Mouse (Mus musculus): ENCODE results near the gene Pde6d.

Pde6d gene

GRCm38 (mm10) chr1:86582451-86583096 lies at the start of gene Pde6d, which contains the start of gene Cops7b:
Pde6d (minus strand) TSS chr1:86582629.
Cops7b (plus strand) TSS chr1:86582904.
- TF ChIP-seq GATA4 (IDR thresholded peaks at IDR 0.05; ENCODE audit: insufficient replicate concordance, low read length): no peak

- no peak for TF ChIP-seq GATA4 (IDR thresholded peaks at IDR 0.05; ENCODE audit: insufficient replicate concordance, low read length)
Observed at GRCm38 (mm10) chr1:86630527-86630926, 48.1 kb upstream of the Pde6d start.

- TF ChIP-seq GATA4 (IDR thresholded peaks at IDR 0.05; ENCODE audit: insufficient replicate concordance, low read length): no peak
Observed at GRCm38 (mm10) chr1:86629936-86630335, 47.5 kb upstream of the Pde6d start.

- no peak for TF ChIP-seq GATA4 (IDR thresholded peaks at IDR 0.05; ENCODE audit: insufficient replicate concordance, low read length)
Observed at GRCm38 (mm10) chr1:86628270-86628669, 45.8 kb upstream of the Pde6d start.

- no peak for TF ChIP-seq GATA4 (IDR thresholded peaks at IDR 0.05; ENCODE audit: insufficient replicate concordance, low read length)
Observed at GRCm38 (mm10) chr1:86623001-86624000, 40.9 kb upstream of the Pde6d start.

GRCm38 (mm10) chr1:86622296-86622695 lies 39.9 kb upstream of the Pde6d start:
- TF ChIP-seq GATA4 (IDR thresholded peaks at IDR 0.05; ENCODE audit: insufficient replicate concordance, low read length): no peak

- no peak for TF ChIP-seq GATA4 (IDR thresholded peaks at IDR 0.05; ENCODE audit: insufficient replicate concordance, low read length)
Observed at GRCm38 (mm10) chr1:86618454-86619125, 36.2 kb upstream of the Pde6d start.

GRCm38 (mm10) chr1:86614269-86614668 lies 31.8 kb upstream of the Pde6d start:
- TF ChIP-seq GATA4 (IDR thresholded peaks at IDR 0.05; ENCODE audit: insufficient replicate concordance, low read length): no peak

- no peak for TF ChIP-seq GATA4 (IDR thresholded peaks at IDR 0.05; ENCODE audit: insufficient replicate concordance, low read length)
Observed at GRCm38 (mm10) chr1:86612081-86612480, 29.7 kb upstream of the Pde6d start.

GRCm38 (mm10) chr1:86610954-86611353 lies 28.5 kb upstream of the Pde6d start:
- no peak for TF ChIP-seq GATA4 (IDR thresholded peaks at IDR 0.05; ENCODE audit: insufficient replicate concordance, low read length)

GRCm38 (mm10) chr1:86600117-86600516 lies 17.7 kb upstream of the Pde6d start:
- no peak for TF ChIP-seq GATA4 (IDR thresholded peaks at IDR 0.05; ENCODE audit: insufficient replicate concordance, low read length)

GRCm38 (mm10) chr1:86598516-86598915 lies 16.1 kb upstream of the Pde6d start:
- TF ChIP-seq GATA4 (IDR thresholded peaks at IDR 0.05; ENCODE audit: insufficient replicate concordance, low read length): no peak

GRCm38 (mm10) chr1:86596512-86596911 lies 14.1 kb upstream of the Pde6d start:
- TF ChIP-seq GATA4 (IDR thresholded peaks at IDR 0.05; ENCODE audit: insufficient replicate concordance, low read length): no peak

GRCm38 (mm10) chr1:86595315-86595714 lies 12.9 kb upstream of the Pde6d start:
- no peak; the same call in 1 of the 2 replicates for TF ChIP-seq GATA4 (IDR thresholded peaks at IDR 0.05; ENCODE audit: insufficient replicate concordance, low read length)

- TF ChIP-seq GATA4 (IDR thresholded peaks at IDR 0.05; ENCODE audit: insufficient replicate concordance, low read length): no peak
Observed at GRCm38 (mm10) chr1:86594539-86594938, 12.1 kb upstream of the Pde6d start.
